Mouse (Mus musculus) cerebellum, adult 11-12 months (tissue): ENCODE data around the gene Nanos3.

Experiments used
- DNase-seq: peaks from one replicate; pipeline ENCODE4 v3.0.0; 2022

The Nanos3 gene

GRCm38 (mm10) chr8:84185117-84185516, at the start of gene Nanos3:
Nanos3 (minus strand) TSS chr8:84185217.
- no peak for DNase-seq

GRCm38 (mm10) chr8:84233055-84233454, 48.0 kb upstream of the Nanos3 start:
- DNase-seq, result no peak

GRCm38 (mm10) chr8:84230735-84231134, 45.7 kb upstream of the Nanos3 start:
- no peak for DNase-seq

- DNase-seq, result no peak
Observed at GRCm38 (mm10) chr8:84223322-84224029, 38.5 kb upstream of the Nanos3 start.

GRCm38 (mm10) chr8:84222566-84223165, 37.6 kb upstream of the Nanos3 start:
- DNase-seq, result no peak

GRCm38 (mm10) chr8:84220105-84220504, 35.1 kb upstream of the Nanos3 start:
- no peak for DNase-seq

DNA sequence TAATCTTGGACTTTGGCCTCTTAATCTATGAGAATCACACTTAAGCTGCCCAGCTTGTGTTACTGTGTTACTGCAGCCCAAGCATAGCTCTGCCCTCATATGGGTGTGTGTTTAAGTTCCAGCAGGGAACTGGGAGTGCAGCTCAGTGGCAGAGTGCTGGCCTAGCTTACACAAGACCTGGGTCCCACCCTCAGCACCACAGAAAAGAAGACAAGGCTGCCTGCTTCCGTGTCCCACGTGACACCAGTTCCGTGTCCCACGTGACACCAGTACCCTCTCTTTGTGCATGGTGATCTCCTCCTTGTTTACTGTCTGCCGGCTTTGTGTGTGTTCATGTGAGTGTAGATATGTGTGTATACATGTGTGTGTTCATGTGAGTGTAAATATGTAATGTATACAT, 33.1 kb upstream of the Nanos3 start:
- no peak for DNase-seq

GRCm38 (mm10) chr8:84217206-84217605, 32.2 kb upstream of the Nanos3 start:
- no peak for DNase-seq

- DNase-seq, result no peak
Observed at GRCm38 (mm10) chr8:84213277-84213676, 28.3 kb upstream of the Nanos3 start.

DNA sequence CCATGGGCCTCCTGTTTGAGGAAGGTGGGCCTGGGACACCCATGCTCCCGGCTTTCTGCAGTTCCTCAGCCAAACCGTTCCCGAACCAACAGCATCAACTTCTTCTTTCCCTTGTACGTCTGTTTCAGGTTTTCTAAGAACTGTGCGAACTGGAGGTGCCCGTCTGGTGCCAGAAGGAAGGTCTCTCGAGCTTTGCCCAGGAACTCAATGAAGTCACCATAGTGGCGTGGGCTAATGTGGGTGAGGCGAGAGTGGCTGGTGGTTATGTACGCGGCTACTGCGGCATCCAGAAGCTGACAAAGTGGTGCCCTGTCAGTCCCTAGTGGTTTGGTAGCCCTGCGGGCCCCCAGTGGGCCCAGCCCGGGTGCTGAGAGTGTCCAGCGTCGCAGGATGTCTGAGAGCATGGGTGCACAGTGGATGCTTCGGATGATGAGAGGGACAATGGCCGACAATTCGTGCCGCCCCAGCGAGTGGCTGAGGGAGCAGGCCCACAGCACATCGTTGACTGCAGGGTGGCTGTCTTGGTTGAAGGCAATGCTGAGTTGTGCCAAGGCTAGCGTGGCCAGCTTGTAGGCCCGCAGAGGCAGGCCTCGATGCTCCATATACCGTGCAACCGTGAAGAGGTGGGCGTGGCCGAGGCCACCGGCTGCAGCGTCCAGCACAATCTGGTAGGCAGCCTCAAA, 27.0 kb upstream of the Nanos3 start:
- no peak for DNase-seq

DNA sequence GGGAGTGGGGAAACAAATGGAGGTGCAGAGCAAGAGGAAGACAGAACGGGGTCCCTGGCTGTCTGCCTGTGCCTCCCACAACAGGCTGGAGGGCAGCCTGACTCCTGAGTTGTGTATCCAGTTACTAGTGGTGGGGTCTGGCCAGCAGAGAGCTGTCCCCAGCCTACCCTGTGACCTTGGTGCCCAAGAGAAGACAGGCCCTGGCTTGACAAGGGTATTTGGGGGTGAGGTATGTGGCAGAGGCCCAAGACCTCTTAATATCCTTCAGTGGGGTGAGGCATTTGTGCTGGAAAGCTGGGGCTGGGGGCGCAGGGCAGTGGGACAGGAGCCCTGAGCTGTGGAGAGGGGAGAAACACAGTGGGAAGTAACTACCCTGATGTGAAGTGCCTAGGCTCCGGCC, 26.2 kb upstream of the Nanos3 start:
- no peak for DNase-seq

- DNase-seq, result peak; percentile 69
Observed at GRCm38 (mm10) chr8:84210167-84210791, 25.3 kb upstream of the Nanos3 start.

DNA sequence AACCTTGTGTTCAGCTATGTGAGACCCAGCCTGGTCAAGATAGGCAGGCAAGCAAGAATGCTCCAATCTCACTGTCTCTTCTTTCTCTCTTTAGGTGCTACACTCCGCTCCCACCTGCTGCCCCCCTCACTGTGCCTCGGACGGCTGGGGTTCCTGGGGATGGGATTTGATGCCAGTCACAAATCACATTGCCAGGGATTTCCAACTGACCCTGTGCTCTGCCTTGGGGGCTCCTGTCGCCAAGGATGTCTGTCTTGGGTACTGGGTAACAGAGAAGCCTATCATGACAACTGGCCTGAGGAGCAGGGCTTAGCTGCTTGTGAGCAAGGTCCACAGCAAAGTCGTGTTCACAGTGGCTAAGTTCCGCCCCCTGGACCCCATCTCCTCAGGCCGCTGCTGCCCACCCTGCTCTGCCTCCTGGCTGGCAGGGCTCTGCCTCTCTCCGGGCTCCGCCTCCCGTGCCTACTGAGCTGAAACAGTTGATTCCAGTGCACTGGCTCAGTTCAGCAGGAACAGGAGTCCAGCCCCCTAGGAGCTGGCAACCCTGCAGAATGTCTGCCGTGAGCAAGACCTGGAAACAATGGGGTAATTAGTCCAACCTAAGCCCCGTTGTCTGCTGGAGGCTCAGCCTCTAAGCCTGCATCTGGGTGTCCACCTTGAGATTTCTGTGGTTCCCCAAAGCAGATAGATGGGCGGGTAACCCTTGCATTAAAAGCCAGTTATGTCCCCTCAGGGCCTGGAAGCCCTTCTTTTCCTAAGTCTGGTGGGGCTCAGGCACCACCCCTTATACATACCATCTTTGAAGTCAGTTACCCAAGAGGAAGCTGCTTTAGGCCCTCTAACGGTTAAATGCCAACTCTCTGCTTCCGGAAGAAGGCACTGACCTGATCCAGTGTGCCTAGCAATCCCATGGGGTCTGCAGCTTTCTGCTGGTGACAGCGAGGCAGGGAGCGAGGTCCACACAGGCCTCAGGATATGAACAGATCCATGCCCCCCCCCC, 23.7 kb upstream of the Nanos3 start:
- DNase-seq, result no peak

DNA sequence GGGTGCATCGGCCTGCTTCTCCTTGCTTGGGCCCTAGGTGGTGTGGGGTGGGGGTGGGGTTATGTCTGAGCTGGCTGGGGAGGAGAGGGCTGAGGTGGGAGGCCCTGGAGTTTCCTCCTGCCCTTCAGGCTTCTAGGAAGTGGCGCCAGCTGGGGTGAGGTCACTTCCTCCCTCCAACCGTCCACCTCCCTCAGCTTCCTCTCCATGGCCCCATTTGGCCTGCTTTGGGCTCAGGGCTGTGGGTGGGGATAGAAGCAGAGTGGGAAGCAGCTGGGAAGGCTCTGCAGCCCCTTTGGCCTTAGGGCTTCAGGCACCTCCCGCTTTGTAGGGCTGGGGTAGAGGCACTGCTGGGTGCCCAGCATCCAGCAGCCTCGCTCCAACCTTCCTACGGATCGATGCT, 22.8 kb upstream of the Nanos3 start:
- DNase-seq, result no peak

DNA sequence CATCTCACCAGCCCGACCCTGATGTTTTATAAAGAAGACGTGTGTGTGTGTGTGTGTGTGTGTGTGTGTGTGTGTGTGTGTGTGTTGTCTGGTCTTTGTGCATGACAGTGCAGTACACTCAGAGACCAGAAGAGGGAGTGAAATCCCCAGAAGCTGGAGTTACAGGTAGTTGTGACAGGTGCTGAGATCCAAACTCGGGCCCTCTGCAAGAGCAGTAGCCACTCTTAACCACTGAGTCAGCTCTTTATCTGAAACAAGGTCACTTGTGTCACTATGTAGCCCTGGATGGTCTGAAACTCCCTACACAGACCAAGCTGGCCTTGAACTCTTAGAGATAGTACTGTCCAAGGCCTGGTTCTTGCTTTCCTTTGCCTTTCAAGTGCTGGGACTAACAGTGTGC, 21.6 kb upstream of the Nanos3 start:
- DNase-seq, result no peak

DNA sequence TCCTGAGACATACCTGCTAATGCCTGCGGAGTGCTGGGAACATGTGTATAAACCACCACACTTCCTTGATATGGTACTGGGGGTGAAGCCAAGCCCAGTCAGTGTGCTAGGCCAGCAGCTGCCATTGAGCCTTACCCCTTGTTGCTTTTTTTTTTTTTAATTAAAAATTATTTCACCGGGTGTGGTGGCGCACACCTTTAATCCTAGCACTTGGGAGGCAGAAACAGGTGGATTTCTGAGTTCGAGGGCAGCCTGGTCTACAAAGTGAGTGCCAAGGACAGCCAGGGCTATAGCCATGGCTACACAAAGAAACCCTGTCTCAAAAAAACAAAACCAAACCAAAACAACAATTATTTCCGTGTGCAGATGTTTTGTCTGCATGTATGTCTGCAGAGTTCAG, 20.1 kb upstream of the Nanos3 start:
- DNase-seq, result no peak

GRCm38 (mm10) chr8:84203975-84204772, 19.2 kb upstream of the Nanos3 start:
- no peak for DNase-seq

- no peak for DNase-seq
Observed at GRCm38 (mm10) chr8:84202938-84203917, 18.2 kb upstream of the Nanos3 start.

DNA sequence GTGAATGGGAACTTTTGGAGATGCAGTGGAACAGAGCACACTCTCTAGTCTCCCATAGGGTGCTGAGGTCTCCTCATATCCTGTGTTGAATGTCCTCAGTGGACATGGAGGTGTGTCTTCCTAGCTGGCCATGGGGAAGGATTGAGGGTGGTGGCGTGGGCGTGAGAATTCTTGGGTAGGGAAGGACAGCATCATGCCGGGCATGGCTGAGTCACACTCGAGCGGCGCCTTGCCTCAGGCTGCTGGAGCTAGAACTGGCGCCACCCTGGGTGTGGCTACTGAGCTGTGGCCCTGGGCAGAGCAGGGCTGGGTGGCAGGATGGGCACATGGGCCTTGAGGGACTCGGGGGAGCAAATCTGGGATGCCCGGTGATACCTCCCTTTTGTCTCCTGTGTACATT, 17.4 kb upstream of the Nanos3 start:
- no peak for DNase-seq

- no peak for DNase-seq
Observed at GRCm38 (mm10) chr8:84201545-84202245, 16.7 kb upstream of the Nanos3 start.
